Mouse (Mus musculus): ENCODE measurements around the gene Nsl1.

Nsl1 gene

GRCm38 (mm10) chr1:191096871-191097681, 34.3 kb downstream of the Nsl1 start:
- no peak for DNase-seq

GRCm38 (mm10) chr1:191097802-191098747, 35.3 kb downstream of the Nsl1 start, which contains the start of gene Batf3:
Gene Batf3 (plus strand): TSS chr1:191097847.
- no peak for DNase-seq

GRCm38 (mm10) chr1:191099114-191099513, 36.3 kb downstream of the Nsl1 start:
- DNase-seq: no peak

GRCm38 (mm10) chr1:191099772-191100291, 37.0 kb downstream of the Nsl1 start:
- no peak for DNase-seq

- no peak for DNase-seq
Measured at GRCm38 (mm10) chr1:191102730-191103370, 40.0 kb downstream of the Nsl1 start.

- DNase-seq: no peak
Measured at GRCm38 (mm10) chr1:191105246-191105645, 42.4 kb downstream of the Nsl1 start.

GRCm38 (mm10) chr1:191107306-191107705, 44.5 kb downstream of the Nsl1 start:
- DNase-seq: no peak

GRCm38 (mm10) chr1:191109907-191110306, 47.1 kb downstream of the Nsl1 start:
- DNase-seq: no peak

- no peak for DNase-seq
Measured at GRCm38 (mm10) chr1:191111146-191111545, 48.3 kb downstream of the Nsl1 start.

- DNase-seq: no peak
Measured at GRCm38 (mm10) chr1:191114868-191115267, 52.1 kb downstream of the Nsl1 start.

- no peak for DNase-seq
Measured at GRCm38 (mm10) chr1:191115514-191116238, 52.9 kb downstream of the Nsl1 start.

- DNase-seq: no peak
Measured at GRCm38 (mm10) chr1:191122744-191123143, 59.9 kb downstream of the Nsl1 start.

- no peak for DNase-seq
Measured at GRCm38 (mm10) chr1:191123696-191124095, 60.9 kb downstream of the Nsl1 start.

- DNase-seq: no peak
Measured at GRCm38 (mm10) chr1:191124288-191124687, 61.5 kb downstream of the Nsl1 start.

GRCm38 (mm10) chr1:191125811-191126638, 63.2 kb downstream of the Nsl1 start:
- DNase-seq: peak; percentile 5

GRCm38 (mm10) chr1:191131692-191132091, 68.9 kb downstream of the Nsl1 start:
- no peak for DNase-seq

- no peak for DNase-seq
Measured at GRCm38 (mm10) chr1:191132240-191132639, 69.4 kb downstream of the Nsl1 start.

- DNase-seq: no peak
Measured at GRCm38 (mm10) chr1:191132934-191133333, 70.1 kb downstream of the Nsl1 start.

- no peak for DNase-seq
Measured at GRCm38 (mm10) chr1:191135406-191135805, 72.6 kb downstream of the Nsl1 start.
